Mouse (Mus musculus) ovary, postnatal 36 days (tissue): Measurements from ENCODE around the gene Mnx1.

Experiments used
- DNase-seq: peaks from one replicate; pipeline ENCODE4 v3.0.0; 2022; ENCODE audit warnings: low spot score, mixed read lengths

The Mnx1 gene

GRCm38 (mm10) chr5:29478208-29479197, at the start of gene Mnx1:
TSS of gene Mnx1 (minus strand) at chr5:29478470.
- DNase-seq, result no peak

GRCm38 (mm10) chr5:29516432-29516831, 38.2 kb upstream of the Mnx1 start:
- no peak for DNase-seq

GRCm38 (mm10) chr5:29515888-29516287, 37.6 kb upstream of the Mnx1 start:
- no peak for DNase-seq

- no peak for DNase-seq
These were observed 28.7 kb upstream of the Mnx1 start for GRCm38 (mm10) chr5:29507013-29507412.

GRCm38 (mm10) chr5:29487321-29487720, 9.1 kb upstream of the Mnx1 start:
- no peak for DNase-seq

GRCm38 (mm10) chr5:29485941-29486320, 7.7 kb upstream of the Mnx1 start:
- DNase-seq, result no peak

GRCm38 (mm10) chr5:29484965-29485940, 7.0 kb upstream of the Mnx1 start:
- DNase-seq, result peak; percentile 42

GRCm38 (mm10) chr5:29483801-29484200, 5.5 kb upstream of the Mnx1 start:
- DNase-seq, result no peak

- DNase-seq, result peak; percentile 38
These were observed 926 bp upstream of the Mnx1 start for GRCm38 (mm10) chr5:29479198-29479593.

- DNase-seq, result no peak
These were observed 629 bp downstream of the Mnx1 start for GRCm38 (mm10) chr5:29477474-29478207.

- no peak for DNase-seq
These were observed 2.2 kb downstream of the Mnx1 start for GRCm38 (mm10) chr5:29476021-29476420.

- DNase-seq, result no peak
These were observed 2.7 kb downstream of the Mnx1 start for GRCm38 (mm10) chr5:29475556-29475955.

- DNase-seq, result no peak
These were observed 3.2 kb downstream of the Mnx1 start for GRCm38 (mm10) chr5:29475041-29475440.

GRCm38 (mm10) chr5:29474246-29474960, 3.9 kb downstream of the Mnx1 start:
- DNase-seq, result no peak

GRCm38 (mm10) chr5:29473551-29474245, 4.6 kb downstream of the Mnx1 start:
- no peak for DNase-seq

GRCm38 (mm10) chr5:29471855-29472665, 6.2 kb downstream of the Mnx1 start:
- no peak for DNase-seq

GRCm38 (mm10) chr5:29471396-29471795, 6.9 kb downstream of the Mnx1 start:
- DNase-seq, result no peak

- DNase-seq, result no peak
These were observed 7.3 kb downstream of the Mnx1 start for GRCm38 (mm10) chr5:29470851-29471394.

- DNase-seq, result no peak
These were observed 8.0 kb downstream of the Mnx1 start for GRCm38 (mm10) chr5:29470271-29470670.
